Mouse (Mus musculus): Measurements from ENCODE around the gene Sv2b. TPM values are rescaled to one million over a fixed set of nuclear protein-coding genes. Genes with fewer than 3 reads are reported as not detected.
A peak's percentile ranks its signal among the peaks of the same experiment; 100 is the strongest.
"Not testable (repeated sequence)": the region's sequence is repeated elsewhere in the genome, so short reads cannot be mapped to it uniquely, and the experiment has no call there.

Sv2b gene
- 4.6 TPM in 2 replicates for polyA plus RNA-seq (2016; fragmentation: Nextera tagmentation; extraction: Ambion mirVana)

DNA sequence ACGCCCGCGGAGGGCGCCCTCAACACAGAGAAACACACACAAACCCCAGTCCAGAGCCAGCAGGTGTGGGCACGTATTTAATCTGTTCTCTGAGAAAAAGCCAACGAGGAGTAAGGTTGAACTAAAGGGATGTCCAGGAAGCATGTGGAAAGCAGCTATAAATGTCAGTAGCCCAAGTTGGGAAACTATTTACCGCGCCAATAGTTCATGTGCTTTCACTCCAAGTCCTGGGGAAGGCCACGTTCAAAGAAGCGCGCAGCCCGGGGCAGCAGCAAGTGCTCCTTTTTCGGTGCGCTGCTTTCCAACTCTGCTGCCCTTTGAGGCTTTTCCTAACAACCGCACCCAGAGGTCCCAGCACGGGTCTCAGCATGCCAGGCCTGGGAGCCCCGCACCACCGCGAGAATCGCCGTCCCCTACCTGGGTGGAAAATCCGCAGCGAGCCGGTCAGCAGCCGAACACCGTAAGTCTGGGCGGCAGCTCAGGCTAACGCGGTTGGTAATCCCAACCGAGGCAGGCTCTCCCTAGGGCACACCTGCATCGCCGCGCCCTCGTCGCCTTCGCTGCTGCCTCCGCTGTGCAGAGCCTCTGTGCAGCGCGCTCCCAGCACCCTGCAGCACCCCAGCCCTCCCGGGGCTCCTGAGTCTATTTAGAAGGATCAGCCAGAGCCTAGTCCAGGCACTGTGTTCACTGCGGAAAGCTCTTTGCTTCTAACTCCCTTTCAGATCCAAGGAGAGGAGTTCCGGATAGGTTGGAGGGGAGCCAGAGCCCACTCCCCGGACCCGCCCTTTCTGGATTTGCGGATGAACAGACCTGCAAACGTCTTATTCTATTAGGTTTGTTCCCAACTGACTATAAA, at the start of gene Sv2b:
Sv2b (minus strand) TSS at position 806 of the 856 bp plus-strand sequence.
- no peaks in the 10 kb centered on the region for H3K36me3 ChIP-seq (replicated peaks)
- H3K4me1 ChIP-seq = peaks cover 12% of the 10 kb centered on the region; the same call in 1 of the 2 replicates
- peak within 1 kb of the TSS; percentile 93 for H3K4me2 ChIP-seq
- H3K27ac ChIP-seq = no peak within 1 kb of the TSS
- WGBS = under 1% methylated on average over 46 of the region's 46 CpGs
- H3K9me3 ChIP-seq = no peaks in the 10 kb centered on the region
- peak; percentile 76 for ATAC-seq (ENCODE audit: low FRiP score)
- peak within 1 kb of the TSS; percentile 53 for H3K9ac ChIP-seq
- H3K4me3 ChIP-seq (replicated peaks) = peak within 1 kb of the TSS; percentile 50
- peaks cover 46% of the 10 kb centered on the region for H3K27me3 ChIP-seq

DNA sequence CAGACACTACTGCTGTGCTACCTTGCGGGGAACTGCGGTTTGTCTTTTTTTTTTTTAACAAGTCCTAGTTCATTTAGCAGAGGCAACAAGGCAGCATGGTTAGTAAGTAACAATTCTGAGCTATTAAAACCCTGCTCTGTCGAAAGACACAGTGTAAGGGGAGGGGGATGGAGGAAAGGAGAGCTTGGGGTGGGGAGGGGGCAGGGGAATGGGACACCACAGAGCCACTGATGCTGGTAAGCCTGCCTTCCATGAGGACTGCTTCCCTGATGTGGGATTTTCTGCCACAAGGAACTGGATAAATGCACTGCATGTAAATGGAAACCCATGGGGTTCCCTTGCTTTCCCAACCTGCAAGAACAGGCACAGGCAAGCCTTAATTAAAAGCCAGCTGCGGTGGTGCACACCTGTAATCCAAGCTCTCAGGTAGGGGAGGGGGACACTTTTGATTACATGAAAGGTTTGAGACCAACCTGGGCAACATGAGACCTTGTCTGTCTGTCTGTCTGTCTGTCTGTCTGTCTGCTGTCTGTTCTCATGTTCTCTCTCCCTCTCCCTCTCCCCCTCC, 49.3 kb upstream of the Sv2b start:
- Histone ChIP-seq H3K27me3 (no peaks in the 10 kb centered on the region), H3K4me3 (replicated peaks) (no peak overlapping the region), H3K4me2 (no peak overlapping the region), H3K4me1 (peaks cover 9% of the 10 kb centered on the region), H3K9ac (no peak overlapping the region), H3K36me3 (replicated peaks) (no peaks in the 10 kb centered on the region), H3K9me3 (no peaks in the 10 kb centered on the region), H3K27ac (no peak overlapping the region)
- ATAC-seq (ENCODE audit: low FRiP score) = no peak
- 39% methylated on average over 4 of the region's 4 CpGs for WGBS

DNA sequence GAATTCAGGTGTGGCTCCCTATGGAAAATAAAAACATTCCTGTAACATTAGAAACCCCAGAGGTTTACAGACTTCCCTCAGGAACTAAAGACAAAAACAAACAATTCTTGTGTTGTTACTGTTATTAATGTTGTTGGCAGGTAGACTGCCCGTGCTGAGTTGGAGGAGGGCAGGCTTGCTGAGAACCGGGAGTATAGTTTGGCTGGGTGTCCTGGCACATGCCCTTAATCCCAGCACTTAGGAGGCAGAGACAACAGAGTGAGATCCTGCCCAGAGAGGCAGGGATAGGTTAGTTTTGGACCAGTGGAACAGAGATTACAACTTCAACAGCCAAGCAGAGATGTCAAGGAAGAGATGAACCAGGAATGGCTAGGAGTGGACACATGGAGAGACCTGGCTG, 46.5 kb upstream of the Sv2b start:
- no peak overlapping the region for H3K9ac ChIP-seq
- no peak overlapping the region for H3K4me3 ChIP-seq (replicated peaks)
- no peaks in the 10 kb centered on the region for H3K36me3 ChIP-seq (replicated peaks)
- no peak overlapping the region for H3K27ac ChIP-seq
- WGBS = 71% methylated on average over 2 of the region's 2 CpGs
- H3K9me3 ChIP-seq = no peaks in the 10 kb centered on the region
- H3K4me1 ChIP-seq = peaks cover 3% of the 10 kb centered on the region
- H3K4me2 ChIP-seq = no peak overlapping the region
- H3K27me3 ChIP-seq = no peaks in the 10 kb centered on the region
- ATAC-seq (ENCODE audit: low FRiP score) = no peak

DNA sequence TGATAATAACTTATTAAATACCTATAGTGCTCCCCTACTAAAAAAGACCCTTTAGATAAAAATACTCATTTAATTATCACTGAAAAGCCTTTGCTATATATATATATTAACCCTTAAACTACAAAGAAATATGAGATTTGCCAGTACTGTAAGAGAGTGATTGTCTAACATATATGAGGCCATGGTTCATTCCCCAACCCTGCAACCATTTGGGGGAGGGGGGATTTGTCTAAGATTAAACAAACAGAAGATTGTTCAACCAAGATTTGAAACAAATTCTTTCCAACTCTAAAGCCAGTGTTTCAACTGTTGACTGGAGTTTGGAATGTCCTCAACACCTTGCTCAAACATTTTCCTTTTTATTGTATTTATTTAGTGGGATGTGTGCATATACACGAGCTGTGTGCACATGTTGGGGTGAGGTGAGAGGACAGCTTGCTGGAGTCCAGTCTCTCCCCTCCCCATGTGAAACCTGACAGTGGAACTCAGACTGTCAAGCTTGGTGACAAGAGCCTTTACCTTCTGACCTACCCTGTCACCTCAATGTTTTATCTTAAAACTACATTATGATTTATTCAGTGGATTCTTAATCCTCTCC, 43.8 kb upstream of the Sv2b start:
- no peak for ATAC-seq (ENCODE audit: low FRiP score)
- no peaks in the 10 kb centered on the region for H3K36me3 ChIP-seq (replicated peaks)
- H3K9me3 ChIP-seq = no peaks in the 10 kb centered on the region
- no peak overlapping the region for H3K4me3 ChIP-seq (replicated peaks)
- H3K27me3 ChIP-seq = no peaks in the 10 kb centered on the region
- no peaks in the 10 kb centered on the region for H3K4me1 ChIP-seq
- no peak overlapping the region for H3K4me2 ChIP-seq
- no peak overlapping the region for H3K9ac ChIP-seq
- no peak overlapping the region for H3K27ac ChIP-seq
- 49% methylated on average over 1 of the region's 1 CpGs for WGBS

DNA sequence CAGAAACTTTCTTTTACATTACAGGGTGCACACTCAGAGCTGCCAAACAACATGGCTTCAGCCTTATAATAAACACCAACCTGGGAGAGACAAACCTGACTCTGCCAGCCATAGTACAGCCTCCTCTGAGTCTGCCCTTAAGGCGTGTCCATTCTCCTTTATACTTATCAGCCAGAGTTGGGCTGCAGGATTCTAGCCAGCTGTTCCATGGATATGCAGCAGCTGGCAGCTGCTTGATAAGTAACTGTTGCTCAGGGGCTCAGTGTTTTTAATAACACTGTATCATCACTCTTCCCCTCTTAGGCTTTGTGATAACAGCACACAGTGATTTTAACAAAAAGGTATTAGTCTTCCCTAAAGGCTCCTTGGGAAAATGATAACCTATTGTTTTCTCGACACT, 41.1 kb upstream of the Sv2b start:
- Histone ChIP-seq H3K4me3 (replicated peaks) (no peak overlapping the region), H3K27me3 (no peaks in the 10 kb centered on the region), H3K9ac (no peak overlapping the region), H3K36me3 (replicated peaks) (no peaks in the 10 kb centered on the region), H3K27ac (no peak overlapping the region), H3K4me2 (no peak overlapping the region), H3K4me1 (no peaks in the 10 kb centered on the region), H3K9me3 (no peaks in the 10 kb centered on the region)
- ATAC-seq (ENCODE audit: low FRiP score) = no peak
- WGBS = 80% methylated on average over 2 of the region's 2 CpGs

DNA sequence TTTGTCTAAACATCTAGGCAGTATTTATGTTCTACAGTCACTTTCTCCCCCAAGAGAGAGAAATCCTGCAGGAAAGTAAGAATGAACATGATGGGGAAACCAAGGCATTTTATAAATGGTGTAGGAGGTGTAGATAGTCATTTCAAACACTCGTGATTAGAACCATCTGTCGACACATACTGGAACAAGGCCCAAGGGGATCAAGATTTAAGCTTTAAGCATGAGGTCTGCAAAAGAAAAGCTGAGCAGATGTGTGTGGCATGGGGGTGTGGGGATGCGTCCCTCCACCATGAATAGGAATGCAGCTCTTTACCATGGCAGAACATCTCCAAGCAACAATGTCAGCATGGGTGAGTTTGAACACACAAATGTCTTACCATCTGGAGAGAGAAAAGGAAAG, 23.2 kb upstream of the Sv2b start:
- H3K9me3 ChIP-seq = no peaks in the 10 kb centered on the region
- H3K4me1 ChIP-seq = peaks cover 12% of the 10 kb centered on the region
- no peaks in the 10 kb centered on the region for H3K36me3 ChIP-seq (replicated peaks)
- 64% methylated on average over 3 of the region's 3 CpGs for WGBS
- H3K27ac ChIP-seq = 0 out of 2 replicates have a peak overlapping the region, but pooled peaks have one; percentile 25
- H3K9ac ChIP-seq = no peak overlapping the region
- H3K27me3 ChIP-seq = no peaks in the 10 kb centered on the region
- no peak overlapping the region for H3K4me3 ChIP-seq (replicated peaks)
- ATAC-seq (ENCODE audit: low FRiP score) = no peak
- H3K4me2 ChIP-seq = no peak overlapping the region

DNA sequence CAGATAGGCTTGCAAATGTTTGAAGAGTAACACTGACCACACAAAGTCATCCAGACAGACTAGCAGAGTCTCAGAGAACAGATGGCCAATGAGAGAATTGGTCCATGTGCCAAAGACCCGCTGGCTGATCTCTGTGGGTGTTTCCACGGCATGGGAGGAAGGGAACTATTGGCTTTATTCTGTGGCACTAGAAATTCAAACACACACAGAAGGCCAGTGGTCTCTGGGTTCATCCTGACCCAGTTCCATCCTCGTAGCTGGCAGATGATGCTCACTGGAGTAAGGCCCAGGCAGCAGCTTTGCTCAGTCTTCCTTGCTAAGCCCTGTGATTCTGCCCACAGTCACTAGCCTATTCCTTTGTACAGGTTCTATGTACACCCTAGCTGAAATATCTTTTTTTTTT, 20.7 kb upstream of the Sv2b start:
- 64% methylated on average over 3 of the region's 3 CpGs for WGBS
- Histone ChIP-seq H3K4me1 (peaks cover 12% of the 10 kb centered on the region), H3K27ac (peak overlapping the region; percentile 50; the same call in 1 of the 2 replicates), H3K36me3 (replicated peaks) (no peaks in the 10 kb centered on the region), H3K27me3 (no peaks in the 10 kb centered on the region), H3K4me2 (no peak overlapping the region), H3K9me3 (no peaks in the 10 kb centered on the region), H3K9ac (no peak overlapping the region), H3K4me3 (replicated peaks) (no peak overlapping the region)
- 0 out of 2 replicates have a peak, but pooled peaks have one; percentile 36 for ATAC-seq (ENCODE audit: low FRiP score)

DNA sequence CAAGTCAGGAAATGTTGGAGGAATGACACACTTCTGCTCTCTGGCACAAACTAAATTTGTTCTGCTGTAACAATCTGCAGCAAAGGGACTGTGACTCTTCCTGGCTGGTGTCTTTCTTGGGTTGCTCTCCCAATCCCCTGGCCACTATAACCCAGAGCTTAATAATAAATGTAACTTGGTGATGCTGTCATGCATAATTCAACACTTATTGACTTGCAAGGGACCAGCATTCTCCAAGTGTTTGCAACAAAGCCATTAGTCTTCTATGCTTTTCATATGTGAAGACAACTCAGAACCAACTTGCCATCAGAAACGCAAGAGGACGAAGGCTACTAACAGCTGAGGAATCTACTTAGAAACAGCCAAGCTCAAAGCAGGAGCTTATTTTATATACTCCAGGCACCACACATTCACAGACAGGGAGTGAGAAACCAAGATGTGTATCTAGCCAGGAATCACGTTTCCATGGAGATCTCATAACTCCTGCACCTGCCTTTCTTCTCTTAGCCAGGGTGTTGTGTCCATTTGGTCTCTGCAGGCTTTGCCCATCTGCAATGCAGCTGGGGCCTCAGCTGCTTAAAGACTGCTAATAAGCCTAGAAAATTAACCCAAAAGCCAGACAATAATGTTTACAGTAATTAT, 19.8 kb upstream of the Sv2b start:
- H3K4me1 ChIP-seq = peaks cover 12% of the 10 kb centered on the region
- no peak overlapping the region for H3K4me3 ChIP-seq (replicated peaks)
- H3K27me3 ChIP-seq = no peaks in the 10 kb centered on the region
- no peak overlapping the region for H3K9ac ChIP-seq
- no peaks in the 10 kb centered on the region for H3K36me3 ChIP-seq (replicated peaks)
- H3K4me2 ChIP-seq = no peak overlapping the region
- peak; percentile 83 for ATAC-seq (ENCODE audit: low FRiP score)
- 59% methylated on average over 3 of the region's 3 CpGs for WGBS
- H3K27ac ChIP-seq = peak overlapping the region; percentile 9; the same call in 1 of the 2 replicates
- H3K9me3 ChIP-seq = no peaks in the 10 kb centered on the region

DNA sequence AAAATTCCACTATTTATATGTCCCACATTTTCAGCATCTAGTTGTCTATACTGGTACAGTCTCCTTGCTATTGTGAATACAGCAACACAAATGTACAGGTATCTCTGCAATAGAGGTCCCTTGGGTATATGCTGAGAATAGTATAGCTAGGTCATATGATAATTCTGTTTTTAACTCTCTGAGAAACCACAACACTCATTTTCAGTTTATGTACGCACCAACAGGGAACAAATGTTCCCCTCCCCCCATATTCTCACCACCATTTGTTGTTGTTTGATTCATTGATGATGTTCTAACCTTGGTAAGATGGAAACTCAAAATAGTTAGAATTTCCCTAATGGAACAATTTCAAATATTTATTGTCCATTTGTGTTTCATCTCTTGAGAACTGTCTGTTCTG, 16.2 kb upstream of the Sv2b start:
- WGBS = 93% methylated on average over 1 of the region's 1 CpGs
- Histone ChIP-seq H3K27me3 (no peaks in the 10 kb centered on the region), H3K27ac (no peak overlapping the region), H3K4me1 (peaks cover 12% of the 10 kb centered on the region), H3K36me3 (replicated peaks) (no peaks in the 10 kb centered on the region), H3K4me2 (no peak overlapping the region), H3K4me3 (replicated peaks) (no peak overlapping the region), H3K9me3 (no peaks in the 10 kb centered on the region), H3K9ac (no peak overlapping the region)
- no peak for ATAC-seq (ENCODE audit: low FRiP score)

DNA sequence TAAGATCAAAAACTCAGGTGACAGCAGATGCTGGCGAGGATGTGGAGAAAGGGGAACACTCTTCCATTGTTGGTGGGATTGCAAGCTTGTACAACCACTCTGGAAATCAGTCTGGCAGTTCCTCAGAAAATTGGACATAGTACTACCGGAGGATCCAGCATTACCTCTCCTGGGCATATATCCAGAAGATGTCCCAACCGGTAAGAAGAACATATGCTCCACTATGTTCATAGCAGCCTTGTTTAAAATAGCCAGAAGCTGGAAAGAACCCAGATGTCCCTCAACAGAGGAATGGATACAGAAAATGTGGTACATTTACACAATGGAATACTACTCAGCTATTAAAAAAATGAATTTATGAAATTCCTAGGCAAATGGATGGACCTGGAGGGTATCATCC, 13.7 kb upstream of the Sv2b start:
- H3K27me3 ChIP-seq; ATAC-seq (ENCODE audit: low FRiP score); H3K9me3 ChIP-seq; H3K36me3 ChIP-seq (replicated peaks); H3K27ac ChIP-seq; H3K4me1 ChIP-seq; H3K4me2 ChIP-seq; H3K4me3 ChIP-seq (replicated peaks); H3K9ac ChIP-seq: not testable (repeated sequence)
- WGBS = 94% methylated on average over 3 of the region's 3 CpGs

DNA sequence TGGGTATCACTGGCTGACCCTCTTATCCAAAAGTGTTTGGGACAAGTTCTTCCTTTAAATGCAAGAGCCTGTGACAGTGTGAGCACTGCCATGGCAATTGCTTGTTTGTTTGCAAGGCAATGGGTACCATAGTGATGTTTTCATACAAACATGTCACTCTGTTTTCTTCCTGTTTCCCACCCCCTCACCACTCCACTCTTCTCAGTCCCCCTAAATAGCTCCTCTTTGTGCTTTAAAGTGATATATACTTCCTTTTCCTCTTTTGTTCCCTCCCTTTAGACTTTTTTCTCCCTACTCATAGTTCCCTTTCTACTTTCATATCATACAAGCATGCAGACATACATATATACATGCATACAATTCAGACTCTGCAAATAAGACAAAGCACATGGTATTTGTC, 10.9 kb upstream of the Sv2b start:
- no peak overlapping the region for H3K4me2 ChIP-seq
- no peak overlapping the region for H3K27ac ChIP-seq
- no peaks in the 10 kb centered on the region for H3K27me3 ChIP-seq
- no peak overlapping the region for H3K4me3 ChIP-seq (replicated peaks)
- no peaks in the 10 kb centered on the region for H3K36me3 ChIP-seq (replicated peaks)
- no peak overlapping the region for H3K9ac ChIP-seq
- H3K9me3 ChIP-seq = no peaks in the 10 kb centered on the region
- H3K4me1 ChIP-seq = no peaks in the 10 kb centered on the region
- ATAC-seq (ENCODE audit: low FRiP score) = no peak

DNA sequence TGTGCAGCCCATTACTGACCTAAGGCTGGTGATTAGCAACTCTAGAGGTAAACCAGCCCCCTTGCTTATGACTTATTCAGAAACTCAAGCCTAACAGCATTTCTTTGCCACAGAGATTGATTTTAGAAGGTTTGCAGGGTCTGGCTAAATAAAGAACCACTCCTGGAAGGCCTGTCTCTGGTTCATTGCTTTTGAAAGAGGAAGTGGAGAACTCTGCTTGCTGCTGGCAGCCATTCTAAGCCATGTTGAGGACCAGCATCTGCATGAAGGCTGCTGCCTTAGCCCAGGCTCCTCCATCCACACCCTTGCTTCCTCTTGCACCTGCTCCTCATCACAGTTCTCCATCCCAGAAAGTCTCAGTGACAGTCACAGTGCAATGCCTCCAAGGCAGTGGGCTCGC, 9.3 kb upstream of the Sv2b start:
- WGBS = 86% methylated on average over 1 of the region's 1 CpGs
- Histone ChIP-seq H3K27ac (no peak overlapping the region), H3K27me3 (no peaks in the 10 kb centered on the region), H3K4me2 (no peak overlapping the region), H3K36me3 (replicated peaks) (no peaks in the 10 kb centered on the region), H3K4me3 (replicated peaks) (no peak overlapping the region), H3K9ac (no peak overlapping the region), H3K9me3 (no peaks in the 10 kb centered on the region), H3K4me1 (no peaks in the 10 kb centered on the region)
- ATAC-seq (ENCODE audit: low FRiP score) = no peak
